Mouse (Mus musculus) liver (tissue): ENCODE measurements around the gene Cyp11a1.

ENCODE experiments used
- DNase-seq: peaks from one replicate; pipeline ENCODE4 v3.0.0-alpha.2; 2020; ENCODE audit warnings: mixed read lengths

Gene Cyp11a1

GRCm38 (mm10) chr9:58009588-58009987 is 3.4 kb downstream of the Cyp11a1 start:
- no peak for DNase-seq

- DNase-seq, result peak; percentile 23
Measured at GRCm38 (mm10) chr9:58011027-58011426, 4.8 kb downstream of the Cyp11a1 start.

GRCm38 (mm10) chr9:58011552-58011951 is 5.3 kb downstream of the Cyp11a1 start:
- no peak for DNase-seq

GRCm38 (mm10) chr9:58012486-58012885 is 6.3 kb downstream of the Cyp11a1 start:
- no peak for DNase-seq

- DNase-seq, result no peak
Measured at GRCm38 (mm10) chr9:58012935-58013334, 6.7 kb downstream of the Cyp11a1 start.

GRCm38 (mm10) chr9:58014393-58015160 is 8.4 kb downstream of the Cyp11a1 start:
- no peak for DNase-seq

GRCm38 (mm10) chr9:58015856-58016255 is 9.6 kb downstream of the Cyp11a1 start:
- DNase-seq, result no peak

GRCm38 (mm10) chr9:58016962-58017361 is 10.8 kb downstream of the Cyp11a1 start:
- no peak for DNase-seq

- no peak for DNase-seq
Measured at GRCm38 (mm10) chr9:58018385-58018784, 12.2 kb downstream of the Cyp11a1 start.

- DNase-seq, result no peak
Measured at GRCm38 (mm10) chr9:58025995-58026394, 19.8 kb downstream of the Cyp11a1 start.

- no peak for DNase-seq
Measured at GRCm38 (mm10) chr9:58027426-58028180, 21.4 kb downstream of the Cyp11a1 start.

- no peak for DNase-seq
Measured at GRCm38 (mm10) chr9:58028841-58029240, 22.6 kb downstream of the Cyp11a1 start.

GRCm38 (mm10) chr9:58029635-58030034 is 23.4 kb downstream of the Cyp11a1 start:
- no peak for DNase-seq

- no peak for DNase-seq
Measured at GRCm38 (mm10) chr9:58031895-58032294, 25.7 kb downstream of the Cyp11a1 start.

GRCm38 (mm10) chr9:58035519-58035918 is 29.3 kb downstream of the Cyp11a1 start:
- no peak for DNase-seq

- DNase-seq, result no peak
Measured at GRCm38 (mm10) chr9:58035951-58036698, 29.9 kb downstream of the Cyp11a1 start.

- DNase-seq, result no peak
Measured at GRCm38 (mm10) chr9:58036961-58037360, 30.8 kb downstream of the Cyp11a1 start.

GRCm38 (mm10) chr9:58038500-58039168 is 32.4 kb downstream of the Cyp11a1 start:
- peak; percentile 64 for DNase-seq

- no peak for DNase-seq
Measured at GRCm38 (mm10) chr9:58040977-58041376, 34.8 kb downstream of the Cyp11a1 start.

GRCm38 (mm10) chr9:58042391-58042790 is 36.2 kb downstream of the Cyp11a1 start:
- DNase-seq, result no peak

- DNase-seq, result no peak
Measured at GRCm38 (mm10) chr9:58043496-58044017, 37.3 kb downstream of the Cyp11a1 start.

GRCm38 (mm10) chr9:58044828-58045227 is 38.6 kb downstream of the Cyp11a1 start:
- no peak for DNase-seq

GRCm38 (mm10) chr9:58045646-58046045 is 39.4 kb downstream of the Cyp11a1 start:
- DNase-seq, result no peak
